Mouse (Mus musculus) cerebellum, adult (tissue): ENCODE results near the gene Brdt.
A peak's percentile ranks its signal among the peaks of the same experiment; 100 is the strongest.
"Not testable (repeated sequence)": the region's sequence is repeated elsewhere in the genome, so short reads cannot be mapped to it uniquely, and the experiment has no call there.

Source experiments
- ATAC-seq: cut with Nextera tagmentation; 2 replicates; pipeline ENCODE4 v1.9.2; 2017; ENCODE audit warnings: mild to moderate bottlenecking, moderate library complexity, mixed read lengths; ENCODE audit not compliant: insufficient number of reproducible peaks, low FRiP score, low TSS enrichment

Gene Brdt

DNA sequence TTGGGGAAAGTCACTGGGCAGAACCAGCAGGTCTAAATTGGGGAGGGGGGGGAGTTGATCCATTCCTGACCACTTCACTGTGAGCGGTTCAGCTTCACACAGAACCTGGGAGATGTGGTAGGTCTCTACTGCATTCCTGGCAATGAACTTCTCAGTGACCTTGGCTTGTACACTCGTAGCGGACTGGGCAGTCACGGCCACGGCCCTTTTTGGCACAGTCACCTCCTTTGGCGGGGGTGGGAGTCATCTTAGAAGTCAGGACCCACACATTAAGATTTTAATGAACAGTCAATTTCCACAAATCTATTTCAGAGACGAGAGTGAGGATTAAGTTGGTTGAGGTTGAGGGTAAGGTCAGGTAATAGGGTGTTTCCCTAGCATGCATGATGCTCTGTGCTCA is 13.8 kb upstream of the Brdt start:
- no peak for ATAC-seq

DNA sequence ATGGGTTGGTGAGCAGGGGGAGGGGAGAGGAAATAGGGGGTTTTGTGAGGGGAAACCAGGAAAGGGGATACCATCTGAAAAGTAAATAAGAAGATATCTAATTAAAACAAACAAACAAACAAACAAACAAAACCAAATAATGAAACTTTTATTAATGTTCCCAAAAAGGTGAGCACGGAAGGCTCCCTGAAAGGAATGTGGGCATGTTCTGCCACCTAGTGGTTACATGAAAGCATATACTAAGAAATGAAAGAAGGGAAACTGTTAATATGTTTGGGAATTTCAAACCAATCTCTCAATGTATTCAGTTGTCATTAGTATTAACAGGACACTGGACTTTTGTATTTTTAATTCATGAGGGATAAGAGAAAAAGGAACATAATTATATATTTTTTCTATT is 10.3 kb upstream of the Brdt start:
- ATAC-seq, result no peak

DNA sequence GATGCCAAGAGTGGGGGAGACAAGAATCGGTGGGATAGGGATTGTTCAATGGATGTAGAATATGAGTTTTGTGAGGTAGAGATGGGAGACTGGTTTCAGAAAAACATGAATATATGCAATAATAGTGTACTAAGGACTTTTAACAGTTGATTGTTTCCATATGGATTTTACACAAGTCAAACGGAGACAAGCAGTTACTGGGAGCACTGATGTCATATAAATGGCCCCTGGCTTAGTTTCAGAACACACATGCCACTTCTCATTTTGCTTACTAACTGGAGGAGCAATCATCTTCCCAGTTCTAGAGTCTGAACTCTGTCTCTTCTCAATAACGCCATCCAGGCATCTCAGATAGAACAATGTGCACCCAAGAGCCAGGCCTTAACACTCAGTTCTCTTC is 9.4 kb downstream of the Brdt start:
- no peak for ATAC-seq

DNA sequence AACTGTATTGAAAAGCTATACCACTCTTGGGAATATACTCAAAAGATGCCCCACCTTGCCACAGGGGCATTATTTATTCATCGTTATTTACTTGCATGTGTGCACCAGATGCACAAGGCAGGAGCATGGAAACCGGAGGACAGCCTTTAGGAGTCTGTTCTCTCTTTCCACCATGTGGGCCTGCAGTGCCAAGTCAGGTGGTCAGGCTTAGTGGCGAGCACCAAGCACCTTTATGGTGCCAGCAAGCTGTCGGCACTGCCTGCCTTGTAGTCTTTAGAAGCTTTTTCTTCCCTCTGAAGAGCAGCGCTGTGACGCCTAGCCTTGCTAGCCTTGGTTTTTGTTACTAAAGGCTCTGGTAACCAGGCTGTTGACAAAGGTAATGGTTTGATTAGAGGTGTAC is 11.9 kb downstream of the Brdt start:
- ATAC-seq, result no peak

DNA sequence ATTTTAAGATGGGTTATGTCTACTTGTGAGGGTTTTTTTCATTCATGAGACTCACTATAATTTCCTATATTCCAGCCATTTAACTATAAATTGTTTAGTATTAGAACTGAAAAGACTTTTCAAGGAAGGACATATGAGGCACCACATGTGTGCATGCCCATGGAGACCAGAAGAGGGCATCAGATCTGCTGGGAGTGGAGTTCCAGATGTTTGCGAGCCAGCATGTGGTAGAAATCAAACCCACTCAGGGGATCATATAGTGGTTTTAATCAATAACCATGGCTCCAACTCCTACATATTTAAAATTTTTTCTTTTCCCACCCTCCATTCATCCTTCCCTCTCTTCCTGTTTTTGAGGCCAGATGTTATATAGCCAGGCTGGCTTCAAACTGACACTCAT is 15.3 kb downstream of the Brdt start:
- no peak for ATAC-seq

DNA sequence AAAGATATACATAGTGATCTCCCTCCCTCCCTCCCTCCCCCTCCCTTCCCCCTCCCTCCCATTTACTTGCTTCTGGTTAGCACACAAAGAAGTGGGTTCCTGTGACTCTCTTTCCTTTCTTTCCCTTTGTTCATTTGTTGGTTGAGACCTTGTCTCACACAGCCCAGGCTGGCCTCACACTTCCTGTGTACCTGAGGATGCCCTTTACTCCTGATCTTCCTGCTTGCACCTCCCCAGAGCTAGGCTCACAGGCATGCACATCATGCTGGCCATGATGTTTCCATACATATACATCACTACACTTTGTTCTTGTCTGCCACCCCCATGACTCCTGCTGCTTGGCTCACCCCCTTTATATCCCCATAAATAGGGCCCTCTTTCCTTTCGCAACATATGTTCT is 21.6 kb downstream of the Brdt start:
- ATAC-seq, result no peak

DNA sequence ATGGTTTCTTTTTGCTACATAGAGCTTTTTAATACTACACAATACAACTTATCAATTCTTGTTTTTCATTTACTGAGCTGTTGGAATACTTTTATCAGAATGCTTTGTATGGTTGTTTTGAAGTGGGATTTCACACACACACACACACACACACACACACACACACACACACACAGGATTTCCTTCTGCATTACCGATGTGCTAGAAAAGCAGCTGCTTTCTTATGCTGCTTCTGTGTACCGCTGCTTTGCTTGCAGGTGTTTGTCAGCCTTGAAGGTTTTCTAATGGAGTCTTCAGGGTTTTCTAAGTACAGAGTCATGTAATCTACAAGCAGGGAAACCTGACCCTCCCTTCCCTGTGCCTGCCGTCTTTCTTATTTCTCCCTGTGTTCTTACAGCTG is 23.0 kb downstream of the Brdt start:
- ATAC-seq, result no peak

DNA sequence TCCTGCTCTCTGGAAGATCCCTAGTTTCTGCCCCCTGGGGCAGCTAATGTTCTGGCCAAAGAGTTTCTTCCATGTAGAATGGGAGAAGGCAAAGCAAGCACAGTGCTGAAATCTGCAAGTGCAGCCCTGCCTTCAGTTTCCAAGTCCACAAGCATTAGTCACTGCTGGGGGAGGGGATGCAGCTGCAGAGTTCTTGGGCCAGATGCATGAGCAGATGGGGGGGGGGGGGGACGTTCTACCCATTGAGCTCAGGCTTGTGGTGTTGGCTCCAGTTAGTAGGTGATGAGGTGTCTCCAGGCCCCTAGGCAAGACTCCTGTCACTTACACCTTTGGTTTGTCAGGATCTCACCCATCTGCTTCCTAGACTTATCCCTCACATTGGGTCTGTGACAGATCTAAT is 24.8 kb downstream of the Brdt start:
- ATAC-seq, result no peak

DNA sequence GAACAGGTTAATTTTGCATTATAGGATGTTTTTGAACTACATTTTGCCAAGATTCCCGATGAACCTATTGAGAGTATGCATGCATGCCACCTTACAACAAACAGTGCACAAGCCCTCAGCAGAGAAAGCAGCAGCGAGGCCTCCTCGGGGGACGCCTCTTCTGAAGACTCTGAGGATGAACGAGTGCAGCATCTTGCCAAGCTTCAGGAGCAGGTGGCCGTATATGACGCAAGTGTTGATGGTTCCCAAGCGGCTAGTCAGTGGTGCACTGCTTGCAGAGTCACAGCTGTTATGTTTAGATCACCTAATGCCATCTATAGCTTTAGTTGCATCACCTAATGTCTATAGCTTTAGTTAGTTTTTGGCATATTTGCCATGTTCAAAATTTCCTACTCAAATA is 26.8 kb downstream of the Brdt start:
- no peak for ATAC-seq

DNA sequence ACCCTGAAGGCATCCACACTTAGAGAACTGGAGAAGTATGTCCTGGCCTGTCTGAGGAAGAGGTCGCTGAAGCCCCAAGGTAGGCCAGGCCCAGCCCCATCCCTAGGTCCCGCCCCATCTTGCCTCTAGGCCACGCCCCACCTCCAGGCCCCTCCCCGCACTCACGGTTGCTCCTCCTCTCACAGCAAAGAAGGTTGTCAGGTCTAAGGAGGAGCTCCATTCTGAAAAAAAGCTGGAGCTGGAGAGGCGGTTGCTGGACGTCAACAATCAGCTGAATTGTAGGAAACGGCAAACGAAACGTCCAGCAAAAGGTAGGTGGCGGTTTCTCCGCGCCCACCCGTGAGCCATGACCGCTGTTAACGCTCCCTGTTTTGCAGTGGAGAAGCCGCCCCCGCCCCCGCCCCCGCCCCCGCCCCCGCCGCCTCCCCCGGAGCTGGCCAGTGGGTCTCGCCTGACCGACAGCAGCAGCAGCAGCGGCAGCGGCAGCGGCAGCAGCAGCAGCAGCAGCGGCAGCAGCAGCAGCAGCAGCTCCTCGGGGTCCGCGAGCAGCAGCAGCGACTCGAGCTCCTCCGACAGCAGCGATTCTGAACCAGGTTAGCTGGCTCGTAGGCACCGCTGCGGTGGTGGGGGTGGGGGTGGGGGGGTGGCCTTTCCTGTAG is 28.6 kb downstream of the Brdt start:
- peak; percentile 96 for ATAC-seq

DNA sequence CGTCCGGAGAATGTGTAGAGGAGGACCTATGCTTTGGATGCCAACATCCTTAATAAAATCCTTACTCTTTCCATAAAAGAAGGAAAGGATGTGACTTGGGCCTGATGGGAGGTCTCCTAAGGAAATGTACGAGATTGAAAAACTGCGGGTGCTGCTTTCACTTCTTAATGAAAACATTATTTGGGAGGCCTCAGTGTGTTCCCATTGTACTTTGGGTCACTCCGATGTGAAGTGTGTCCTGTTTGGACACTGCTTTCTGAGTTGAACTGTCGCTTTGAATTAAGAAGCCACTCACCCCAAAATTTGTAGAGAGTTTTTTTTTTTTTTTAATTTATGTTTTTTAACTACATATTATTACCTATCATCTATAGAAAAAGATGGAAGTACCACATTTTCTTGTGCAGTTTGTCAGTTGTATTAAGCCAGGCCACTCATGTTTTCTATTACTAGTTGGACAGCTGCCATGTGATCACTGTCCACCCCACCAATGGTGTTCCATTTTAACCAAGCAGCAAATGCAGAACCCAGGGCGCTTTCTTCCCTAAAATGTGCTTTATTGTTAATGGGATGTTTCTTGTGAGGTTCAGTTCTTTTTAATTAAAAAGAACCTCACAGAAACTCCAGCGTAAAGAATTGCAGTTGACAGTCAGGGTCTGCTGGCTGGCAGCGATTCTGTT is 29.2 kb downstream of the Brdt start:
- ATAC-seq, result no peak

DNA sequence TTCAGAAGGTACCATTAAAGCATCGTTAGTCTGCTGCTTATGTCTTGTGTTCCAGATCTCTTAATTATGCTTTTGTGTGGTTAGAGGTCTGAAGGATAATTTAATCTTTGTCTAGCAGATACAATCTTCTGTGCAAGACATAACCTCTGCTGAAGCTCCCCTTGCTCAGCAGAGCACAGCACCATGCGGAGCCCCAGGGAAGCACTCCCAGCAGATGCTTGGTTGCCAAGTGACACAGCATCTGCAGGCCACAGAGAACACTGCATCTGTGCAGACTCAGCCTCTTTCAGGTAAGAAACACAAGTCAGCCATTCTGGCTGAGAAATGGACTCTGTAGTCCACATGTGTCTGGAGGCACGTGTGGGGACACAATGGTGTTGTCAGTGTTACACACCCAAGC is 39.1 kb downstream of the Brdt start:
- no peak for ATAC-seq

DNA sequence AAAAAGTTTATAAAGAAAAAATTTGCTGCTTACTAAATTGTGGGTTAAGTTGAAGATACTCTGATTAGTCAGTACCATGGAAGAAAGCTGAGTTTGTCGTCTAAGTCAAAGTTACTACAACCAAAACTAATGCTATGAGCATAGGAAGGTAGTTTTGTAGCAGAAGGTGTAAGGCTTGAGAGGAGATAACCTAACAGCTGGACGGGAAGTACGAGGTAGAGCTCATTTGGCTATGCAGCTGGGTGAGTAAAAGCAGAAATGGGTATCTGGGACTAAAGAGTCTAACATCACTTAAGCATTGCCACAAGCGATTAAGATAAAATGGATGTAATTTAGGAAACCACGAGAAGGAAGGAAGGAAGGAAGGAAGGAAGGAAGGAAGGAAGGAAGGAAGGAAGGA is 40.4 kb downstream of the Brdt start:
- ATAC-seq, result no peak

DNA sequence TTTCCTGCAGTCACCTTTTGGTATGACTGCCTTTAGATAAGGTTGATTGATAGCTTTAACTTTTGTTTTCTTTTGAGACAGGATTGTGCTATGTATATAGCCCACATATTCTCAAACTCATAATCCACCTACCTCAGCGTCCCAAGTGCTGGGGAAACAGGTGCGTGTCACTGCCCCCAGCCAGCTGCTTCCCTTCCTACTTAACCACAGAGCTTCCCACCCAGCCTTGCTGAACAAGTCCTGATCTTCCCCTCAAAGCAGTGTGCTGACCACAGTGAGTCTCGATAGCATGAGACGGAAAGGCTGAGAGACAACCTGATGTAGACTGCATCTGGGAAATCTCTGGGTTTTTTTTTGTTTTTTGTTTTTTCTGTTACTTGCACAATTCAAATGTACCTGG is 42.3 kb downstream of the Brdt start:
- no peak for ATAC-seq

DNA sequence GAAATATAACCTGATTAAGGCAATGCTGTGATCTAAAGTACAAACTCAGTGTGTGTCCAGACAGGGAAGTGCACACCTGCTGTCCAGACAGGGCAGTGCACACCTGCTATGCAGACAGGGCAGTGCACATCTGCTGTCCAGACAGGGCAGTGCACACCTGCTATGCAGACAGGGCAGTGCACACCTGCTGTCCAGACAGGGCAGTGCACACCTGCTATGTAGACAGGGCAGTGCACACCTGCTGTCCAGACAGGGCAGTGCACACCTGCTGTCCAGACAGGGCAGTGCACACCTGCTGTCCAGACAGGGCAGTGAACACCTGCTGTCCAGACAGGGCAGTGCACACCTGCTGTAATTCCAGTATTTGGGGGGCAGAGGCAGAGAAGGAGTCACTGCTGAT is 55.5 kb downstream of the Brdt start:
- not testable (repeated sequence) for ATAC-seq

DNA sequence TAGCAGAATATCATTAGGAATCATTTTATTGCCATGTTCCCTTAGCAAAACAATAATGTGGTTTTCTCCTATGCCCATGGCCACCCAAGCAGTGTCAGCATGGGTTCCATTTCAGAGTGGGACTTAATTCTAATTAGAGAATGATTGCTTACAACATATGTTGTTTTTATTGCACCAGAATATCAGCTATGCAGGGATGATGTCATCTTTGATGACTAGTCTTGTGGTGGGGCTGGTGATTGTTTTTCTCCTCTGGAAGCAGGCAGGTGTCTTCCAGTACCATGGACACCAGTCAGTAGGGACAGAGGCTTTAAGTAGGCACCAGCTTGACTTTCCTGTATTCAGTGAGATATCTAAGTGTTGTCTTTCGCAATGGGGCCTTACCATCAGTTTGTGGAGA is 56.8 kb downstream of the Brdt start:
- ATAC-seq, result no peak

DNA sequence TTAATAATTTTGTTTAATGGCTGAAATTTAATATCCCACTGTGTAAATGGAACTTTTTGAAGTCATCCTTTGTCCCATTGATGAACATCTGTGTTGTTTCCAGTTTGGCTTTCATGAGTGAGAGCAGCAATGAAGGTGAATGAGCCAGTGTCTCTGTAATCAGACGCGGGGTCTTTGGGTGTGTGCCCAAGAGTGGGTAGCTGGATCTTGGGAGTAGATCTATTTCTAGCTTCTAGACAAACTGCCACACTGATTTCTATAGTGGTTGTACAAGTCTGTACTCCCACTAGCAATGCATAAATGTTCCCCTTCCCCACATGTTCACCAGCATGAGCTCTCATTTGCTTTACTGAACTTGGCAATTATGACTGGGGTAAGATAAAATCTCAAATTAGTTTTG is 58.4 kb downstream of the Brdt start:
- ATAC-seq, result no peak

DNA sequence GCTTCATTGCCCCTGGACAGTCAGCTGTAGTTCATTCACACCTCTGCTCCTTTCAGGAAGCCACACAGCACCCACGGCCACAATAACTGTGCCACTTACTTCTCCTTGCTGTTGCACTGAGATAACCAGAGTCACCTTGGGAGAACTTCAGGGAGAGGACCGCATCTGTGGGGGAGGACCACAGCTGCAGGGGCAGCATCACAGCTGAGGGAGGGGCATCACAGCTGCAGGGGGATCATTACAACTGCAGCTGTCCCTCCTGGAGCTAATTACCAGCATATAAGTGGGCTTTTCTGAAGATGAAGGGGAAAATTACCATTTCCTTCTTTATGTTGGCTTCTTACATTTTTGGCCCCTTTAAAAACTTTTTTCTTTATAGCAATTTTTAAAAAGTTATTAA is 63.5 kb downstream of the Brdt start:
- ATAC-seq, result no peak

DNA sequence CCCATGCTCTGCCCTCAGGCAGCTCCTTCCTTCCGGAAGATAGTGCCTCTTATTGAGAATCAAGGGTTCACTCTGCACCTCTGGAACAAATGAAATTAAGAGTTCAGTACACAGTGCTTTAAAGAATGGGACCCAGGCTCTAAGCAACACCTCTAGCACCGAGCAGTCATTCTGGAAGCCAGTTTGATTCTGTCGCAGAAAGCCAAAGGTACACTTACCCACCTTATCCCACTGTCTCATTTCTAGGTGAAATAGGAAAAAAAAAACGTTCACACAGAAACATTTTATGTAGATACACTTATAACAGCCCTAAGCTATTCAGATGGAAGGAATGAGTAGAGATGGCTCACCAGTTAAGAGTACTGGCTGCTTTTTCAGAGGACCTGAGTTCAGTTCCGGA is 71.5 kb downstream of the Brdt start, which contains the start of gene Ephx4:
Gene Ephx4 (plus strand): TSS at position 301 of the 400 bp plus-strand sequence.
- ATAC-seq, result no peak

DNA sequence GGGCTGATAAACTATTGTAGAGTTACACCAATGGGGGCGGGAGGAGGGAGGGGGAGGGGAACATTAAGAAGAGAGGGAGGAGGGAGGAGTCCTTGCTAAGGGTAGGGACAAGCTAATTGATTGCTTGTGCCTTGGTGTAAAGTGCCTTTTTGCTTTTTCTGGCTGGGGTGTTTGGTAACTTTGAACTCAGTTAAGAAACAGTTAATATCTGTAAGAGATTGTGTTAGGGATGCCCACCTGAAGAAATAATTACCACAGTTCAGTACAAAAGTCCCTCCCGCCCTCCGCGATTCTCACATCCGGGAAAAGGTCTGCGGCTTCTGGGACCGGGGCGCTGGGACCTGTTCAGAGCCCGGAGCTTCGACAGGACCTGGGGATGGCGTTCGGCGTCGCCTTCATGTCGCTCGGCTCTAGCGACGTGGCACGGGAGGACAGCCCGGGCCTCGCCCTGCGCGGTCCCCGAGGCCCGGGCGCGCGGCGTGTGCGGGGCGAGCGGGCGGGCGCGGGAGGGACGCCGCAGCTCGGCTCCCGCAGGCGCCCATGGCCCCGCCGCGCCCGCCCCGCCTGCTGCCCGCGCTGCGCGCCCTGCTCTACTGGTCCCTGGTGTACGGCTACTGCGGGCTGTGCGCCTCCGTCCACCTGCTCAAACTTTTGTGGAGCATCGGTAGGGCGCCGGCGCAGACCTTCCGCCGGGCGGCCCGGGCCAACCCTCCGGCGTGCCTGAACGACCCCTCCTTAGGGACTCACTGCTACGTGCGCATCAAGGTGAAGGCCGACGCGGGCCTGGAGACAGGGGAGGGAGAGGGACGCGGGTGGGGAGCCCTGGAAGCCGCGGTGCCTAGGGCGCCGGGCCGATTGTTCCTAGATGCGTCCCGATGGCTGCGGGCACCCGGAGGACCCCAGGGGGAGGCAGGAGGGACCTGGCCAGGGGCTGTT is 72.3 kb downstream of the Brdt start:
- ATAC-seq, result peak; percentile 80

DNA sequence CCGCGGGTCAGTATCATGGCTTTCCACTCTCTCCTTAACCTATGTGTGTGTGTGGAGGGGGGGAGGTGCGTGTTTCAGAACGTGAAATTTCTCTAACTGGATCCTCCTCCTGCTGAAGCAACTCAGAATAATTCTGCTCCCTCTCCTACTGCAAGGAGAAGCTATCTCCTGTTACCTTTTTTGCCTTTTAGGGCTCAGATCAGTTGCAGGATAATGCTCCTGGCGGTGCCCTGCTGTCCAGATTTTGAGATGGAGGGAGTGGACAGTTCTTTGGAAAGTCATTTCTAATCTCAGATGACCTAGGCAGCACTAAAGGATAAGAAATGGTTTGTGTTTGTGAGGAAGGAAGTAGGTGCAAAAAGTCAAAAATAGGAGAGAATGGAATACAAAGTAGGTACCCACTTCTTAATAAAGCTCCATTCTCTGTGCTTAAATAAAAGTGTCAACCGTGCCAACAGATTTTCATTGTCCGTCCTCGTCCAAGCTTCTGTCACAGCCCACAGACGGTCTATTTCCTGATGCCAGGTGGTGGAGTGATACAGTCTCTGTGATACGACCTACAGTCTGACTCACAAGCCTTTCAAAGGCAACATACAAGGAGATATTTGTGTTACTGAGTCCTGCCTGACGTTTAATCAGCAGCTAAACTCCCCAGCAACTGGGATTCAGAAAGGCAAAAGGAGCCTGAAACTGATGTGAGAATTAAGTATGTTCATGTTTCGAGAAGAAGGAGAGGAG is 73.2 kb downstream of the Brdt start:
- peak; percentile 62 for ATAC-seq
